Mouse (Mus musculus) kidney, adult 2 months (tissue): ENCODE results near the gene Zfp329.

Experiments
- CTCF ChIP-seq: fragments of 200-500 bp; conservative IDR thresholded peaks from 2 replicates; pipeline ENCODE4 v1.5.1; 2011; ENCODE audit warnings: low read depth, mild to moderate bottlenecking, control low read depth, low read length, moderate library complexity, mixed read lengths; ENCODE audit not compliant: insufficient read depth, insufficient read length
- POLR2A ChIP-seq: fragments of 200-500 bp; IDR thresholded peaks from one replicate; pipeline ENCODE4 v1.6.1; 2011; ENCODE audit warnings: low read depth, low read length, control low read depth

DNA sequence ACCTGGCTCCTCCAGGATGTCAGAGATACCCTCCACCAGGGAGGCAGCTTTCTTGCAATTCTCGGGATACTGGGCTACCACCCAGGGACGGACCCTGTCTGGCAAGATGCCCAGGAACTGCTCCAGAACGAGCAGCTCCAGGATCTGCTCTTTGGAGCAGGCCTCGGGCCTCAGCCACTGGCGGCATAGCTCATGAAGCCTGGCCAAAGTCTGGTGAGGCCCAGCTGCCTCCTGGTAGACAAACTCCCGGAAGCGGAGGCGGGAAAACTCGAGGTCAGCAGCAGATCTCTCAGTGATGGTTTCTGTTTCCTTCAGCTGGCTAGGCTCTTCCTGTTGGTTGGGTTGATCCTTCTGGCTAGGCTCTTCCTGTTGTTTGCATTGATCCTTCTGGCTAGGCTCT lies 44.5 kb downstream of the Zfp329 start:
- TF ChIP-seq CTCF, result no peak
- TF ChIP-seq POLR2A, result no peak
